Mouse (Mus musculus): ENCODE results near the gene Gm20696.

DNA sequence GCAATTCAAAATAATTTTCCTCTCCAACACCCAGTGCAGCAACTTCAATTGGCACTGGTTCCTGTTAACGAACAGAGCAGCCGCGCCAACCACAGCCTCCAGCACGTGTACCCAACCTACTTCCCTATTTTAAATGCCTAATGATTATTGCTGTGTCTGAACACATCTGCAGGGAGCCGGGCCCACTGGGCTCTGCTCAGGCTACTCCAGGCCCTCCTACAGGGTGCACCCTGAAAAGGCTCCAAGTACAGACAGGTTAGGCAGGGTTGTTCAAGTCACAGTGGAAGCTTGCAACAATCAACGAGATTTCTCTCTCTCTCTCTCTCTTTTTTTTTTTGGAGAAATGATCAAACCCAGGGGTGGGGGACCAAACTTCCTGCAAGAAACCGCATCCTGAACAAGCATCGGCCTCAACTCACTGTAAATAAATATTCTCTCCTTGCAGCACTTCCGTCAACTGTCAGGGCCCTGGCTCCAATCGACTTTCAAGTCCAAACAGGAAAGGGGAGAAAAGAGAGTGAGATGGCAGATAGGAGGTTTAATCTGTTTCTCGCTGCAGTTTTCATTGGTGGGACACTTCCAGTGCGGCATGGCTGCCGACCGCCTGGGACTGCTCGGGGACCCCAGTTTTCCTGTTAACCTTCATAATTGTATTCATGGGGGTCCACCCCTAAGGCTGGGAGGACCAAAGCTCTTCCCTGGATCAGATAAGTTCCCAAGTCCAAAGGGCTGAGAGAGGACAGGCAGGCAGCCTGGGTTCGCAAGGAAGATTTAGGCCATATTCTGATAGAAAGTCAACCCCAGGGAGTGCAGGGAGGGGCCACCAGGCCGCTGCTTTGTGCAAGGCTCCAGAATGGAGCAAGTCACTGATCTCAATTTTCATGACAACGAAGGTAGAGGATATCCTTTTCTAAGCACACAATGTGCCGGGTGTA lies 277.6 kb downstream of the Gm20696 start:
- TF ChIP-seq POLR2A (IDR thresholded peaks at IDR 0.05; ENCODE audit: borderline replicate concordance, low read depth, low read length) (no peak), CTCF (IDR thresholded peaks at IDR 0.05; ENCODE audit: low read depth, low read length) (no peak)

Measured in bone marrow macrophage, adult 2 months (primary cell).